Mouse (Mus musculus) MEL (cell line): Measurements from ENCODE around the gene Wt1.

Source experiments
- CTCF ChIP-seq, 3 experiments: IDR thresholded peaks in 2 of 3; conservative IDR thresholded peaks in 1 of 3; 2 replicates each; pipeline ENCODE4 v1.5.1; 2011 to 2012; ENCODE audit warnings: low read length in 3 of 3, low read depth in 2 of 3, mild to moderate bottlenecking in 2 of 3, improper control_type of control experiment in 1 of 3, inconsistent platforms in 1 of 3, mixed read lengths in 1 of 3, moderate library complexity in 1 of 3; ENCODE audit not compliant: control insufficient read depth in 1 of 3, insufficient read depth in 1 of 3, poor library complexity in 1 of 3, severe bottlenecking in 1 of 3
- EP300 ChIP-seq, 2 experiments: IDR thresholded peaks; 2 replicates each; pipeline ENCODE4 v1.6.1; 2011; ENCODE audit warnings: improper control_type of control experiment in 2 of 2, low read length in 2 of 2, low read depth in 1 of 2, mild to moderate bottlenecking in 1 of 2
- GATA1 ChIP-seq: IDR thresholded peaks from 2 replicates; pipeline ENCODE4 v1.6.1; 2011; ENCODE audit warnings: low read depth, low read length, improper control_type of control experiment
- HCFC1 ChIP-seq: IDR thresholded peaks from 2 replicates; pipeline ENCODE4 v1.6.1; 2012; ENCODE audit warnings: low read depth, mild to moderate bottlenecking, inconsistent platforms, low read length, improper control_type of control experiment, moderate library complexity
- JUND ChIP-seq: IDR thresholded peaks from 2 replicates; pipeline ENCODE4 v1.6.1; 2011; ENCODE audit warnings: low read depth, mild to moderate bottlenecking, improper control_type of control experiment, low read length
- MAFK ChIP-seq: IDR thresholded peaks from 2 replicates; pipeline ENCODE4 v1.6.1; 2011; ENCODE audit warnings: low read depth, mild to moderate bottlenecking, low read length, improper control_type of control experiment, borderline replicate concordance
- MAZ ChIP-seq: IDR thresholded peaks from 2 replicates; pipeline ENCODE4 v1.6.1; 2012; ENCODE audit warnings: low read depth, mild to moderate bottlenecking, inconsistent platforms, low read length, improper control_type of control experiment
- MYC ChIP-seq: IDR thresholded peaks from 2 replicates; pipeline ENCODE4 v1.6.1; 2011; ENCODE audit warnings: low read depth, mild to moderate bottlenecking, low read length, improper control_type of control experiment, moderate library complexity
- NRF1 ChIP-seq: IDR thresholded peaks from 2 replicates; pipeline ENCODE4 v1.6.1; 2014; ENCODE audit warnings: low read depth, mild to moderate bottlenecking, inconsistent platforms, low read length, improper control_type of control experiment, moderate library complexity; ENCODE audit not compliant: poor library complexity, insufficient read depth, severe bottlenecking
- POLR2A ChIP-seq, 2 experiments: IDR thresholded peaks; 2 replicates each; pipeline ENCODE4 v1.6.1; 2011 to 2012; ENCODE audit warnings: low read length in 2 of 2, mild to moderate bottlenecking in 2 of 2, control low read depth in 1 of 2, improper control_type of control experiment in 1 of 2, low read depth in 1 of 2, moderate library complexity in 1 of 2; ENCODE audit not compliant: control insufficient read depth in 1 of 2, insufficient read depth in 1 of 2, poor library complexity in 1 of 2
- POLR2AphosphoS2 ChIP-seq: IDR thresholded peaks from 2 replicates; pipeline ENCODE4 v1.6.1; 2011; ENCODE audit warnings: low read length, improper control_type of control experiment
- POLR2AphosphoS5 ChIP-seq: IDR thresholded peaks from 2 replicates; pipeline ENCODE4 v1.6.1; 2012; ENCODE audit warnings: low read depth, borderline replicate concordance, mild to moderate bottlenecking, inconsistent platforms, low read length, moderate library complexity, mixed read lengths
- SMC3 ChIP-seq: IDR thresholded peaks from 2 replicates; pipeline ENCODE4 v1.6.1; 2011; ENCODE audit warnings: low read depth, low read length, improper control_type of control experiment
- USF1 ChIP-seq: IDR thresholded peaks from 2 replicates; pipeline ENCODE4 v1.6.1; 2014; ENCODE audit warnings: low read depth, mild to moderate bottlenecking, inconsistent platforms, low read length, improper control_type of control experiment, moderate library complexity

- TF ChIP-seq GATA1 (peak; percentile 96), POLR2A (IDR thresholded peaks at IDR 0.05; ENCODE audit: control insufficient read depth in 1 of 2, insufficient read depth in 1 of 2, low read depth in 1 of 2, low read length in 2 of 2, poor library complexity in 1 of 2) (no peak), SMC3 (no peak), CTCF (IDR thresholded peaks at IDR 0.05 in 2 of 3, conservative IDR thresholded peaks at IDR 0.05 in 1 of 3; ENCODE audit: control insufficient read depth in 1 of 3, insufficient read depth in 1 of 3, low read depth in 2 of 3, low read length in 3 of 3, poor library complexity in 1 of 3, severe bottlenecking in 1 of 3) (no peak), EP300 (IDR thresholded peaks at IDR 0.05; ENCODE audit: low read depth in 1 of 2, low read length in 2 of 2) (peak; percentile 88 to 92), MYC (no peak), NRF1 (no peak), POLR2AphosphoS5 (no peak), POLR2AphosphoS2 (no peak), MAFK (no peak), MAZ (peak; percentile 53; the same call in 1 of the 2 replicates), HCFC1 (peak; percentile 31; the same call in 1 of the 2 replicates), JUND (no peak), USF1 (no peak)
Measured at GRCm38 (mm10) chr2:105215914-105216313, 89.6 kb downstream of the Wt1 start.
